Mouse (Mus musculus) erythroblast, embryonic 14.5 days (primary cell): ENCODE data around the gene Tagln.

Source experiments
- GATA1 ChIP-seq: IDR thresholded peaks from 2 replicates; pipeline ENCODE4 v1.6.1; 2012; ENCODE audit warnings: low read length, inconsistent platforms, mixed read lengths
- TAL1 ChIP-seq: IDR thresholded peaks from 3 replicates; pipeline ENCODE4 v1.6.1; 2012; ENCODE audit warnings: low read length, inconsistent platforms, mixed read lengths

GRCm38 (mm10) chr9:45963577-45963976 lies 27.7 kb upstream of the Tagln start:
- TF ChIP-seq GATA1 (no peak), TAL1 (no peak)
